Mouse (Mus musculus) kidney, postnatal 0 days (tissue): Measurements from ENCODE around the gene D430042O09Rik. TPM values are rescaled to one million over a fixed set of nuclear protein-coding genes. Genes with fewer than 3 reads are reported as not detected.
"Not testable (repeated sequence)": the region's sequence is repeated elsewhere in the genome, so short reads cannot be mapped to it uniquely, and the experiment has no call there.

Experiments used
- ATAC-seq: fragments of 200-750 bp; cut with Nextera tagmentation; replicated peaks from 2 replicates; pipeline ENCODE4 v1.8.0; 2017; ENCODE audit warnings: low read depth, moderate number of reproducible peaks, moderate TSS enrichment, moderate library complexity; ENCODE audit not compliant: low FRiP score
- DNase-seq: peaks from one replicate; pipeline ENCODE4 v3.0.0-alpha.2; 2016; ENCODE audit warnings: low spot score
- H3K27ac ChIP-seq: fragments of 300-500 bp; sonication (generic); 2 replicates; pipeline ENCODE4 v1.5.1; 2014; ENCODE audit warnings: mild to moderate bottlenecking
- H3K27me3 ChIP-seq: fragments of 300-500 bp; sonication (generic); 2 replicates; pipeline ENCODE4 v1.6.1; 2014; ENCODE audit warnings: low read length, mixed read lengths; ENCODE audit not compliant: insufficient read depth
- H3K36me3 ChIP-seq: fragments of 300-500 bp; sonication (generic); 2 replicates; pipeline ENCODE4 v1.6.1; 2014; ENCODE audit warnings: low read length, mixed read lengths; ENCODE audit not compliant: insufficient read depth
- H3K4me1 ChIP-seq: fragments of 300-500 bp; sonication (generic); replicated peaks from 2 replicates; pipeline ENCODE4 v1.6.1; 2014; ENCODE audit warnings: antibody characterized with exemption, low read length, mixed read lengths; ENCODE audit not compliant: insufficient read depth
- H3K4me2 ChIP-seq: fragments of 300-500 bp; sonication (generic); 2 replicates; pipeline ENCODE4 v1.6.1; 2014; ENCODE audit warnings: mild to moderate bottlenecking, low read length, moderate library complexity, mixed read lengths
- H3K4me3 ChIP-seq: fragments of 300-500 bp; sonication (generic); replicated peaks from 2 replicates; pipeline ENCODE4 v1.5.1; 2014; ENCODE audit warnings: low read depth, low read length
- H3K9ac ChIP-seq: fragments of 300-500 bp; sonication (generic); 2 replicates; pipeline ENCODE4 v1.6.1; 2014; ENCODE audit warnings: low read depth, low read length
- H3K9me3 ChIP-seq: fragments of 300-500 bp; sonication (generic); replicated peaks from 2 replicates; pipeline ENCODE4 v1.6.1; 2016; ENCODE audit warnings: low read length, inconsistent platforms, mixed read lengths
- CTCF ChIP-seq: IDR thresholded peaks from 2 replicates; pipeline ENCODE4 v1.5.1; 2016; ENCODE audit warnings: antibody characterized with exemption, low read depth, mild to moderate bottlenecking, moderate library complexity
- WGBS: fragments of 180-500 bp; shearing (Covaris S2); extraction: QIAGEN DNeasy Blood & Tissue Kit; methylation state at CpG from one replicate; pipeline ENCODE4 v1.1.7; 2014; 5-methylcytosine and 5-hydroxymethylcytosine counted together
- polyA plus RNA-seq: library from polyadenylated mRNA; unstranded; fragments of >200 nt; fragmentation: Nextera tagmentation; extraction: Ambion mirVana; gene quantifications from 2 replicates; pipeline ENCODE4 v1.2.1, GENCODE M21; 2015

D430042O09Rik gene
- polyA plus RNA-seq, 1 experiment from 2014 or later: 4.8 TPM

- TF ChIP-seq CTCF: no peak
- 63% methylated on average over 4 of the region's 4 CpGs for WGBS
Observed at GRCm38 (mm10) chr7:125690516-125690915, 17.2 kb upstream of the D430042O09Rik start.

GRCm38 (mm10) chr7:125694056-125694455, 13.6 kb upstream of the D430042O09Rik start:
- Histone ChIP-seq H3K9me3 (no peaks in the 10 kb centered on the region; the same call in 1 of the 2 replicates), H3K36me3 (peaks cover 96% of the 10 kb centered on the region), H3K27me3 (no peaks in the 10 kb centered on the region), H3K4me3 (no peak overlapping the region), H3K4me1 (no peaks in the 10 kb centered on the region), H3K4me2 (no peak overlapping the region), H3K27ac (no peak overlapping the region), H3K9ac (no peak overlapping the region)
- DNase-seq: no peak
- 63% methylated on average over 5 of the region's 5 CpGs for WGBS
- TF ChIP-seq CTCF: no peak
- no peak for ATAC-seq

More at GRCm38 (mm10) chr7:125690516-125690915, 17.2 kb upstream of the D430042O09Rik start:
- Histone ChIP-seq H3K36me3 (peaks cover 77% of the 10 kb centered on the region), H3K9me3 (no peaks in the 10 kb centered on the region), H3K9ac (no peak overlapping the region), H3K27me3 (no peaks in the 10 kb centered on the region), H3K4me1 (no peaks in the 10 kb centered on the region), H3K27ac (no peak overlapping the region), H3K4me3 (no peak overlapping the region), H3K4me2 (no peak overlapping the region)
- ATAC-seq (no peak), DNase-seq (no peak)

- Histone ChIP-seq H3K27ac (no peak overlapping the region), H3K4me2 (no peak overlapping the region), H3K9ac (no peak overlapping the region), H3K27me3 (no peaks in the 10 kb centered on the region), H3K4me1 (peaks cover 20% of the 10 kb centered on the region), H3K9me3 (no peaks in the 10 kb centered on the region; the same call in 1 of the 2 replicates), H3K4me3 (no peak overlapping the region), H3K36me3 (peaks cover 50% of the 10 kb centered on the region)
- DNase-seq (no peak), ATAC-seq (no peak)
- 92% methylated on average over 1 of the region's 1 CpGs for WGBS
- TF ChIP-seq CTCF: no peak
Observed at GRCm38 (mm10) chr7:125702791-125703190, 4.9 kb upstream of the D430042O09Rik start.

- under 1% methylated on average over 24 of the region's 24 CpGs for WGBS
- ATAC-seq: peak; percentile 83
- H3K27me3 ChIP-seq: no peaks in the 10 kb centered on the region
- peaks cover 12% of the 10 kb centered on the region for H3K36me3 ChIP-seq
- peak overlapping the region; percentile 94 for H3K27ac ChIP-seq
- DNase-seq: peak; percentile 67
- H3K9ac ChIP-seq: peak overlapping the region; percentile 84
- peak; percentile 37; the same call in 1 of the 2 replicates for TF ChIP-seq CTCF
- no peaks in the 10 kb centered on the region for H3K9me3 ChIP-seq
- H3K4me3 ChIP-seq: peak overlapping the region; percentile 84
- peak overlapping the region; percentile 79 for H3K4me2 ChIP-seq
- H3K4me1 ChIP-seq: peaks cover 25% of the 10 kb centered on the region
Observed at GRCm38 (mm10) chr7:125707186-125707585, 502 bp upstream of the D430042O09Rik start.

GRCm38 (mm10) chr7:125708100-125708499, 412 bp downstream of the D430042O09Rik start:
- peak overlapping the region; percentile 76 for H3K4me2 ChIP-seq

GRCm38 (mm10) chr7:125713542-125714055, 5.9 kb downstream of the D430042O09Rik start:
- H3K27ac ChIP-seq, H3K27me3 ChIP-seq, DNase-seq, ATAC-seq, H3K36me3 ChIP-seq, H3K4me1 ChIP-seq, H3K9ac ChIP-seq, H3K4me2 ChIP-seq, H3K4me3 ChIP-seq, H3K9me3 ChIP-seq: not testable (repeated sequence)
- 92% methylated on average over 7 of the region's 7 CpGs for WGBS

More at GRCm38 (mm10) chr7:125708100-125708499, 412 bp downstream of the D430042O09Rik start:
- ATAC-seq: no peak
- H3K9ac ChIP-seq: peak overlapping the region; percentile 79
- peak; percentile 40 for DNase-seq
- no peak overlapping the region; the same call in 1 of the 2 replicates for H3K27ac ChIP-seq
- under 1% methylated on average over 15 of the region's 15 CpGs for WGBS
- H3K36me3 ChIP-seq: peaks cover 3% of the 10 kb centered on the region; the same call in 1 of the 2 replicates
- H3K9me3 ChIP-seq: no peaks in the 10 kb centered on the region
- H3K4me1 ChIP-seq: peaks cover 25% of the 10 kb centered on the region
- no peaks in the 10 kb centered on the region for H3K27me3 ChIP-seq
- TF ChIP-seq CTCF: no peak
- H3K4me3 ChIP-seq: peak overlapping the region; percentile 84
